Mouse (Mus musculus) G1E (cell line): Measurements from ENCODE around the gene Itpk1. TPM values are rescaled to one million over a fixed set of nuclear protein-coding genes. Genes with fewer than 3 reads are reported as not detected.

Source experiments
- ATAC-seq: 2 replicates; pipeline ENCODE4 v1.8.0; 2016; ENCODE audit warnings: mild to moderate bottlenecking; ENCODE audit not compliant: insufficient number of reproducible peaks, poor library complexity, low FRiP score, severe bottlenecking; ENCODE audit errors: extremely low read depth
- DNase-seq: peaks from one replicate; pipeline ENCODE4 v3.0.0; 2012; ENCODE audit warnings: low spot score
- H3K27me3 ChIP-seq: 2 replicates; pipeline ENCODE4 v1.6.1; 2012; ENCODE audit warnings: mild to moderate bottlenecking, low read length, inconsistent platforms; ENCODE audit not compliant: insufficient read depth
- H3K36me3 ChIP-seq: replicated peaks from 2 replicates; pipeline ENCODE3; 2012; ENCODE audit warnings: mild to moderate bottlenecking, inconsistent platforms
- H3K4me1 ChIP-seq: 2 replicates; pipeline ENCODE4 v1.6.1; 2012; ENCODE audit warnings: low read depth, low read length, inconsistent platforms, mixed read lengths; ENCODE audit not compliant: insufficient read depth
- H3K4me3 ChIP-seq: 2 replicates; pipeline ENCODE4 v1.5.1; 2012; ENCODE audit warnings: low read depth, mild to moderate bottlenecking, inconsistent platforms, low read length, moderate library complexity, mixed read lengths
- H3K9me3 ChIP-seq: replicated peaks from 2 replicates; pipeline ENCODE4 v1.6.1; 2012; ENCODE audit warnings: inconsistent platforms
- CTCF ChIP-seq: IDR thresholded peaks from 2 replicates; pipeline ENCODE4 v1.5.1; 2012; ENCODE audit warnings: low read depth, low read length, inconsistent platforms, mixed read lengths
- GATA1 ChIP-seq: IDR thresholded peaks from 2 replicates; pipeline ENCODE4 v1.6.1; 2012; ENCODE audit warnings: borderline replicate concordance, low read length, inconsistent platforms, mixed read lengths
- GATA2 ChIP-seq: IDR thresholded peaks from 2 replicates; pipeline ENCODE4 v1.6.1; 2012; ENCODE audit warnings: low read depth, low read length, inconsistent platforms, borderline replicate concordance
- POLR2AphosphoS5 ChIP-seq: IDR thresholded peaks from 2 replicates; pipeline ENCODE4 v1.6.1; 2012; ENCODE audit warnings: low read depth, low read length, inconsistent platforms; ENCODE audit not compliant: insufficient replicate concordance
- TAL1 ChIP-seq: conservative IDR thresholded peaks from 2 replicates; pipeline ENCODE4 v1.6.1; 2012; ENCODE audit warnings: low read depth, low read length, inconsistent platforms, mixed read lengths
- polyA plus RNA-seq: library from polyadenylated mRNA; stranded (reverse); fragments of >175 nt; gene quantifications from 2 replicates; pipeline ENCODE4 v1.2.3, GENCODE M21; 2012
- total RNA-seq, 2 experiments: library from RNA; stranded (forward) in 1 of 2; stranded (reverse) in 1 of 2; fragments of 200-1000 nt in 1 of 2; fragments of >200 nt in 1 of 2; fragmentation: Nextera tagmentation in 1 of 2; gene quantifications; 2 replicates each; pipeline ENCODE4 v1.2.3; 2014 to 2017

The Itpk1 gene
- total and polyA plus RNA-seq, 3 experiments, result 2.5 to 6.4 (median 2.7) TPM

GRCm38 (mm10) chr12:102725146-102725545, 20.4 kb upstream of the Itpk1 start:
- Histone ChIP-seq H3K4me3 (no peak overlapping the region), H3K36me3 (no peaks in the 10 kb centered on the region), H3K27me3 (peaks cover 11% of the 10 kb centered on the region), H3K4me1 (peaks cover 13% of the 10 kb centered on the region), H3K9me3 (no peaks in the 10 kb centered on the region)
- no peak for DNase-seq
- TF ChIP-seq POLR2AphosphoS5 (no peak), TAL1 (no peak), GATA1 (no peak), GATA2 (no peak), CTCF (no peak)
- ATAC-seq, result no peak

- DNase-seq (no peak), ATAC-seq (no peak)
- TF ChIP-seq GATA1 (no peak), TAL1 (no peak), POLR2AphosphoS5 (no peak), GATA2 (no peak), CTCF (no peak)
- no peak overlapping the region for H3K4me3 ChIP-seq
- H3K27me3 ChIP-seq, result peaks cover 12% of the 10 kb centered on the region
- H3K36me3 ChIP-seq, result no peaks in the 10 kb centered on the region
- peaks cover 7% of the 10 kb centered on the region for H3K4me1 ChIP-seq
- H3K9me3 ChIP-seq, result no peaks in the 10 kb centered on the region
These were observed 19.1 kb upstream of the Itpk1 start for GRCm38 (mm10) chr12:102723861-102724260.

- Histone ChIP-seq H3K36me3 (no peaks in the 10 kb centered on the region), H3K27me3 (peaks cover 20% of the 10 kb centered on the region), H3K4me1 (peaks cover 7% of the 10 kb centered on the region), H3K4me3 (no peak overlapping the region), H3K9me3 (no peaks in the 10 kb centered on the region)
- DNase-seq (no peak), ATAC-seq (no peak)
- TF ChIP-seq TAL1, result no peak
- TF ChIP-seq POLR2AphosphoS5, result no peak
- no peak for TF ChIP-seq GATA1
- TF ChIP-seq CTCF, result no peak
- no peak for TF ChIP-seq GATA2
These were observed 18.2 kb upstream of the Itpk1 start for GRCm38 (mm10) chr12:102722966-102723365.

- Histone ChIP-seq H3K27me3 (peaks cover 20% of the 10 kb centered on the region), H3K4me1 (peaks cover 7% of the 10 kb centered on the region), H3K4me3 (no peak overlapping the region), H3K9me3 (no peaks in the 10 kb centered on the region), H3K36me3 (no peaks in the 10 kb centered on the region)
- ATAC-seq, result no peak
- no peak for DNase-seq
- TF ChIP-seq GATA2 (no peak), TAL1 (no peak), POLR2AphosphoS5 (no peak), GATA1 (no peak), CTCF (no peak)
These were observed 17.7 kb upstream of the Itpk1 start for GRCm38 (mm10) chr12:102722451-102722850.

DNA sequence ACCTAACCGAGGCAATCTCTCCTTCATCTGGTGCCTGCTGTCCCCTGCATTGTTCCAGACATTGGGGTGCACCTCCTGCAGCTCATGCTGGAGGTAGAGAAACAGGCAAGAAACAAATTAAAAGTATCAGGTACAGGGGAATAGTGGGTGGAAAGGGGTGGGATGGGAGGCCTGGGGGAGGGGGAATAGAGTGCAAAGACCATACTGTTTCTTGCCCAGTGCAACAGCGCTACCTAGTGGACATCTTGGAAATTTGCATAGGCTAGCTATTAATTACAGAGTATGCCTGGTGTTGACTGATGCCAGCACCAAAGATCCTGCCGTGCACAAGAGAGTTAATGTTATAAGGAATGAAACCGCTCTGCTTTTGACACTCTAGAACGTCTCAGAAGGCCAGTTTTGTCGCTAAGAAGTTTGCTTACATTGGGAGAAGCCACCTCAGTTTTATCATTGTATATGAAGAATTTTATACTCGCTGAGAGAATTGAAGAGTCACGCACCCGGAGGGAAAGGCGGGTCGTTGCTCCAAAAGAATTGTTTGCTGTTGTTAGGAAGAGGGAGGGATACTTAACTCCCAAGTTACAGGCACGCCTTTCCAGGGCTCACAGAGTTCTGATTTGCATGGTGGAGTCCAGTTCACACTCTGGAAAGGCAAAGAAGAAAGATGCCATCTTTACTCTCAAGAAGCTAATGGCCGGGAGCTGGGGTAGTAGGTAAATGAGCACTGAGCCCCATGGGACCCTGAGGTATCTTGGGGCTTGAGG, 15.0 kb upstream of the Itpk1 start:
- H3K27me3 ChIP-seq, result peaks cover 37% of the 10 kb centered on the region
- H3K4me3 ChIP-seq, result no peak overlapping the region
- H3K36me3 ChIP-seq, result no peaks in the 10 kb centered on the region
- peaks cover 5% of the 10 kb centered on the region for H3K9me3 ChIP-seq
- ATAC-seq (peak; percentile 55; the same call in 1 of the 2 replicates), DNase-seq (no peak)
- TF ChIP-seq GATA2 (no peak), POLR2AphosphoS5 (no peak), CTCF (peak; percentile 79), GATA1 (no peak), TAL1 (no peak)
- peaks cover 2% of the 10 kb centered on the region; the same call in 1 of the 2 replicates for H3K4me1 ChIP-seq

GRCm38 (mm10) chr12:102714654-102715395, 10.1 kb upstream of the Itpk1 start:
- Histone ChIP-seq H3K36me3 (no peaks in the 10 kb centered on the region), H3K4me3 (no peak overlapping the region), H3K27me3 (peaks cover 51% of the 10 kb centered on the region), H3K9me3 (peaks cover 7% of the 10 kb centered on the region), H3K4me1 (peaks cover 8% of the 10 kb centered on the region)
- ATAC-seq (0 out of 2 replicates have a peak, but pooled peaks have one; percentile 36), DNase-seq (no peak)
- no peak for TF ChIP-seq GATA2
- no peak for TF ChIP-seq CTCF
- TF ChIP-seq TAL1, result no peak; the same call in 1 of the 2 replicates
- no peak for TF ChIP-seq POLR2AphosphoS5
- TF ChIP-seq GATA1, result no peak
